Mouse (Mus musculus) gastrocnemius, adult 8-10 months (tissue): Measurements from ENCODE around the gene Cyp2b19. TPM values are rescaled to one million over a fixed set of nuclear protein-coding genes. Genes with fewer than 3 reads are reported as not detected.
"Not testable (repeated sequence)": the region's sequence is repeated elsewhere in the genome, so short reads cannot be mapped to it uniquely, and the experiment has no call there.

Experiments
- DNase-seq, 2 experiments: peaks; one replicate each; pipeline ENCODE4 v3.0.0; 2022; ENCODE audit warnings: low spot score in 2 of 2
- total RNA-seq, 4 experiments: library from RNA; stranded (reverse); gene quantifications; 2 replicates each; pipeline ENCODE4 v1.2.4; 2022

Cyp2b19 gene
- not detected for total RNA-seq

- DNase-seq, result no peak
Observed at GRCm38 (mm10) chr7:26756842-26757241, at the start of gene Cyp2b19. Cyp2b19 (plus strand) TSS chr7:26757142.

GRCm38 (mm10) chr7:26711061-26711460, 45.9 kb upstream of the Cyp2b19 start:
- no peak for DNase-seq

GRCm38 (mm10) chr7:26738940-26739339, 18.0 kb upstream of the Cyp2b19 start:
- no peak for DNase-seq

- no peak for DNase-seq
Observed at GRCm38 (mm10) chr7:26743948-26744347, 13.0 kb upstream of the Cyp2b19 start.

- no peak for DNase-seq
Observed at GRCm38 (mm10) chr7:26745486-26745885, 11.5 kb upstream of the Cyp2b19 start.

GRCm38 (mm10) chr7:26767084-26767483, 10.1 kb downstream of the Cyp2b19 start:
- DNase-seq, result no peak

GRCm38 (mm10) chr7:26769881-26770470, 13.0 kb downstream of the Cyp2b19 start:
- DNase-seq, result no peak

- no peak for DNase-seq
Observed at GRCm38 (mm10) chr7:26772866-26773586, 16.1 kb downstream of the Cyp2b19 start.

GRCm38 (mm10) chr7:26775866-26776265, 18.9 kb downstream of the Cyp2b19 start:
- DNase-seq, result no peak

- DNase-seq, result no peak
Observed at GRCm38 (mm10) chr7:26777806-26778205, 20.9 kb downstream of the Cyp2b19 start.

GRCm38 (mm10) chr7:26778474-26778873, 21.5 kb downstream of the Cyp2b19 start:
- DNase-seq, result no peak

- DNase-seq, result no peak
Observed at GRCm38 (mm10) chr7:26779799-26780416, 23.0 kb downstream of the Cyp2b19 start.

- DNase-seq, result no peak
Observed at GRCm38 (mm10) chr7:26780510-26780909, 23.6 kb downstream of the Cyp2b19 start.

- no peak for DNase-seq
Observed at GRCm38 (mm10) chr7:26780998-26781766, 24.2 kb downstream of the Cyp2b19 start.

GRCm38 (mm10) chr7:26781767-26782131, 24.8 kb downstream of the Cyp2b19 start:
- DNase-seq, result no peak

- no peak for DNase-seq
Observed at GRCm38 (mm10) chr7:26783163-26783562, 26.2 kb downstream of the Cyp2b19 start.

GRCm38 (mm10) chr7:26786013-26786412, 29.1 kb downstream of the Cyp2b19 start:
- DNase-seq, result not testable (repeated sequence)

GRCm38 (mm10) chr7:26789984-26790383, 33.0 kb downstream of the Cyp2b19 start:
- no peak for DNase-seq

- no peak for DNase-seq
Observed at GRCm38 (mm10) chr7:26800104-26800503, 43.2 kb downstream of the Cyp2b19 start.

- DNase-seq, result no peak
Observed at GRCm38 (mm10) chr7:26800996-26801395, 44.1 kb downstream of the Cyp2b19 start.

- no peak for DNase-seq
Observed at GRCm38 (mm10) chr7:26808592-26808991, 51.6 kb downstream of the Cyp2b19 start, which contains the start of gene Cyp2g1. Cyp2g1 (plus strand) TSS chr7:26808892.
